Mouse (Mus musculus): ENCODE data around the gene Pkd1l3.

GRCm38 (mm10) chr8:109608271-109609152, 5.8 kb upstream of the Pkd1l3 start, which contains the start of gene Dhodh:
- TF ChIP-seq POLR2A (IDR thresholded peaks at IDR 0.05; ENCODE audit: control insufficient read depth, low read depth, low read length) (peak; percentile 93), CTCF (IDR thresholded peaks at IDR 0.05; ENCODE audit: control insufficient read depth, insufficient read depth, insufficient replicate concordance, low read depth, low read length) (no peak)

Data from testis, adult 2 months (tissue).